Mouse (Mus musculus) CH12F3 (cell line): ENCODE measurements around the gene Dhx57.

ENCODE experiments used
- in situ Hi-C: fragments of 300-500 bp; cut with MboI; formaldehyde crosslinking; loops from 2 replicates; pipeline ENCODE4 v1.14.3; 2020; ENCODE audit warnings: low sequenced_read_pairs

Dhx57 gene

GRCm38 (mm10) chr17:80206301-80206670, 84.0 kb downstream of the Dhx57 start:
- in situ Hi-C loops, result no loop called here

GRCm38 (mm10) chr17:80205657-80206056, 84.6 kb downstream of the Dhx57 start:
- in situ Hi-C loops, result no loop called here

- in situ Hi-C loops, result loop anchor here (25.0 kb wide), 1 partner anchor 337 kb away; no protein-coding TSS in a partner anchor
Observed at GRCm38 (mm10) chr17:80199160-80199778, 91.0 kb downstream of the Dhx57 start.

GRCm38 (mm10) chr17:80193075-80193474, 97.2 kb downstream of the Dhx57 start:
- in situ Hi-C loops, result loop anchor here (25.0 kb wide), 1 partner anchor 331 kb away; no protein-coding TSS in a partner anchor
